Mouse (Mus musculus): ENCODE results near the gene Ggnbp2. TPM values are rescaled to one million over a fixed set of nuclear protein-coding genes. Genes with fewer than 3 reads are reported as not detected.

Ggnbp2 gene
- total RNA-seq, 2 experiments from 2014 or later: 90.8 to 91.0 TPM

Small RNA genes lying within 50 kb of the gene (microRNA-seq; reads per million reads assigned to microRNA genes)
- 0 reads per million in 2 experiments for gene Gm23564

Other genes with a start within 250 kb of the Ggnbp2 start
- gene Mrm1, start 51.3 kb downstream of the Ggnbp2 start, total RNA-seq (2021): 10 to 100 TPM; 17.4 to 17.5 TPM
- gene Dhrs11, start 41.8 kb downstream of the Ggnbp2 start, total RNA-seq (2021): 1 to 10 TPM; 7.9 to 8.4 TPM
- gene Myo19, start 9.3 kb upstream of the Ggnbp2 start, total RNA-seq (2021): 10 to 100 TPM; 11.1 to 17.1 TPM
- 1 to 10 TPM; 5.7 to 7.0 TPM for gene Pigw, start 9.5 kb upstream of the Ggnbp2 start, total RNA-seq (2021)
- gene Znhit3, start 45.5 kb upstream of the Ggnbp2 start, total RNA-seq (2021): 10 to 100 TPM; 32.0 to 32.8 TPM
- gene Car4, start 87.0 kb upstream of the Ggnbp2 start, total RNA-seq (2021): 10 to 100 TPM; 58.5 to 66.3 TPM

Data from left cerebral cortex, adult 18-20 months (tissue).